Mouse (Mus musculus) kidney, adult 2 months (tissue): Measurements from ENCODE around the gene Syne1.

Experiments used
- CTCF ChIP-seq: fragments of 200-500 bp; conservative IDR thresholded peaks from 2 replicates; pipeline ENCODE4 v1.5.1; 2011; ENCODE audit warnings: low read depth, mild to moderate bottlenecking, control low read depth, low read length, moderate library complexity, mixed read lengths; ENCODE audit not compliant: insufficient read depth, insufficient read length
- POLR2A ChIP-seq: fragments of 200-500 bp; IDR thresholded peaks from one replicate; pipeline ENCODE4 v1.6.1; 2011; ENCODE audit warnings: low read depth, low read length, control low read depth

DNA sequence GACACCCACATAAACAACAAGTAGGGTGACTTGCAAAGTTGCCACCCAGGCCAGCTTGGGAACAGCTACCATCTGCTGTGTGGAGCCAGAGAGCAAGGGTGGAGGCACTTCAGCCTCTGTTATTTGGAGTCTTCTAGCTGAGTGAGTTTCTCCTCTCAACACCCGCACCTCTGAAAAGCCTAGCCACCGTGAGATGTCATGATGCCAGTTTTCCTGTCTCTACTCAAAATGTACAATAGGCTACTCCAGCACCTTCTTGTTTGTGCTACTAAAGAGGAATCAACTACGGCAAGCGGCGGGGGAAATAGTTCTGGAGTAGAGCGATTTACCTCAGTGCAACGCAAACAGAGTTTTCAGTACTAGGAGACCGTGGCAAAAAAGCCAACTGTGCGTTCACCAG, 3.5 kb downstream of the Syne1 start:
- TF ChIP-seq POLR2A = no peak
- no peak for TF ChIP-seq CTCF
